Mouse (Mus musculus) right cerebral cortex, adult 2 months (tissue): ENCODE results near the gene Tmem44.

Experiments used
- DNase-seq, 2 experiments: peaks; one replicate each; pipeline ENCODE4 v3.0.0; 2021 to 2022; ENCODE audit warnings: low spot score in 2 of 2

The Tmem44 gene

GRCm38 (mm10) chr16:30552621-30553338 is 2.1 kb upstream of the Tmem44 start:
- DNase-seq: peak; percentile 61 to 73

- DNase-seq: peak; percentile 76 to 88
Observed at GRCm38 (mm10) chr16:30549966-30550747, 485 bp downstream of the Tmem44 start.

GRCm38 (mm10) chr16:30549516-30549915 is 1.1 kb downstream of the Tmem44 start:
- DNase-seq: no peak

GRCm38 (mm10) chr16:30548291-30548690 is 2.4 kb downstream of the Tmem44 start:
- peak; percentile 59 to 67 for DNase-seq

- DNase-seq: no peak
Observed at GRCm38 (mm10) chr16:30544693-30545092, 5.9 kb downstream of the Tmem44 start.

GRCm38 (mm10) chr16:30543386-30543785 is 7.3 kb downstream of the Tmem44 start:
- DNase-seq: no peak

- no peak for DNase-seq
Observed at GRCm38 (mm10) chr16:30542826-30543225, 7.8 kb downstream of the Tmem44 start.

- DNase-seq: no peak
Observed at GRCm38 (mm10) chr16:30540107-30541001, 10.3 kb downstream of the Tmem44 start.

- no peak for DNase-seq
Observed at GRCm38 (mm10) chr16:30539433-30539832, 11.2 kb downstream of the Tmem44 start.

GRCm38 (mm10) chr16:30535075-30535474 is 15.6 kb downstream of the Tmem44 start:
- no peak for DNase-seq

GRCm38 (mm10) chr16:30533592-30533991 is 17.1 kb downstream of the Tmem44 start:
- no peak for DNase-seq

- DNase-seq: no peak
Observed at GRCm38 (mm10) chr16:30532929-30533328, 17.7 kb downstream of the Tmem44 start.

GRCm38 (mm10) chr16:30531761-30532406 is 18.8 kb downstream of the Tmem44 start:
- peak in 1 of 2 experiments; percentile 53 for DNase-seq

- DNase-seq: no peak
Observed at GRCm38 (mm10) chr16:30530815-30531214, 19.8 kb downstream of the Tmem44 start.

GRCm38 (mm10) chr16:30528386-30528785 is 22.3 kb downstream of the Tmem44 start:
- no peak for DNase-seq

- DNase-seq: no peak
Observed at GRCm38 (mm10) chr16:30527889-30528288, 22.8 kb downstream of the Tmem44 start.

- peak in 1 of 2 experiments; percentile 44 for DNase-seq
Observed at GRCm38 (mm10) chr16:30525756-30526155, 24.9 kb downstream of the Tmem44 start.

- no peak for DNase-seq
Observed at GRCm38 (mm10) chr16:30524481-30524880, 26.2 kb downstream of the Tmem44 start.

GRCm38 (mm10) chr16:30522253-30522940 is 28.2 kb downstream of the Tmem44 start:
- no peak for DNase-seq

- no peak for DNase-seq
Observed at GRCm38 (mm10) chr16:30521147-30521546, 29.5 kb downstream of the Tmem44 start.

- peak; percentile 88 for DNase-seq
Observed at GRCm38 (mm10) chr16:30520361-30520823, 30.2 kb downstream of the Tmem44 start.
